Mouse (Mus musculus): Measurements from ENCODE around the gene Nfkbiz. TPM values are rescaled to one million over a fixed set of nuclear protein-coding genes. Genes with fewer than 3 reads are reported as not detected.

The Nfkbiz gene
- polyA plus RNA-seq, 1 experiment from 2014 or later, result 5.5 TPM

DNA sequence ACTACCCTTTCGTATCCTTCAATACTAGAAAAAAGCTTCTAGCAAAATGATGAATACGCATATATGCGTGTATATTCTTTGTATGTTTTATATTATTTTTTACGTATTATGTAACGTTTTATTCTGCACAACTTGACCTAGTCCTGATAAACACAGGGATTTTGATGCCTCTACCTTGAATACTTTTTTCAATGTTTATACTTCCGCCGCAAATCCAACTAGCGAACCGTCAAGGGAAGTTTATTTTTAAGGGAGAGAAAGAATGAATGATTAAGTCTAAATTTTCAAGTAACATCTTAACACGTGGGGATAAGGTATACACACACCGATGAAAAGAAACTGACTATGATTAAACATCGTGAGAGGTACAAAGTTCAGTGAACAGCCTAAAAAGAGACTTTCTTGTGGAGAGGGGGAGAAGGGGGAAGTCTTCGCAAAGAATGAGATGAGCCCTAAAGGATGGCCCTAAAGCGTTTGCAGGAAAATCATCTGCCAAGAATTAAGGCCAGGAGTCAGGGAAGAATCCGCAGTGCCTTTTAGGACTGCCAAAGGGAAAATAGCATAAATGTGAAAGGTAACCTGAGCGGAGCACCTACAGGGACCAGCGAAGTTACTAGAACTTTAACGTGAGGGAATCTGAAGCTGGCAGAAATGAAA is 15.8 kb downstream of the Nfkbiz start:
- 29% methylated on average over 18 of the region's 18 CpGs for WGBS
- H3K9me3 ChIP-seq (ENCODE audit: control insufficient read depth, low read length), result no peaks in the 10 kb centered on the region
- DNase-seq (ENCODE audit: low spot score) (no peak), ATAC-seq (ENCODE audit: low read depth) (no peak)
- H3K9ac ChIP-seq (ENCODE audit: low read depth, low read length), result peak overlapping the region; percentile 87; the same call in 1 of the 2 replicates
- H3K4me1 ChIP-seq (ENCODE audit: control insufficient read depth, insufficient read depth, low read length), result peaks cover 10% of the 10 kb centered on the region; the same call in 1 of the 2 replicates
- H3K4me2 ChIP-seq (ENCODE audit: low read depth, low read length), result peak overlapping the region; percentile 77
- H3K4me3 ChIP-seq (ENCODE audit: low read depth, low read length), result peak overlapping the region; percentile 90
- peak overlapping the region; percentile 91; the same call in 1 of the 2 replicates for H3K27ac ChIP-seq (replicated peaks; ENCODE audit: low read depth, low read length)
- H3K36me3 ChIP-seq (ENCODE audit: control insufficient read depth, insufficient read depth, low read length), result peaks cover 10% of the 10 kb centered on the region
- no peaks in the 10 kb centered on the region for H3K27me3 ChIP-seq (replicated peaks; ENCODE audit: control insufficient read depth, insufficient read depth, low read length)

GRCm38 (mm10) chr16:55821997-55822740 is 16.5 kb downstream of the Nfkbiz start:
- ATAC-seq (ENCODE audit: low read depth) (peak; percentile 96), DNase-seq (ENCODE audit: low spot score) (peak; percentile 96)
- H3K27me3 ChIP-seq (replicated peaks; ENCODE audit: control insufficient read depth, insufficient read depth, low read length), result no peaks in the 10 kb centered on the region
- peaks cover 16% of the 10 kb centered on the region for H3K36me3 ChIP-seq (ENCODE audit: control insufficient read depth, insufficient read depth, low read length)
- peak overlapping the region; percentile 77 for H3K4me2 ChIP-seq (ENCODE audit: low read depth, low read length)
- H3K4me1 ChIP-seq (ENCODE audit: control insufficient read depth, insufficient read depth, low read length), result peaks cover 10% of the 10 kb centered on the region; the same call in 1 of the 2 replicates
- H3K27ac ChIP-seq (replicated peaks; ENCODE audit: low read depth, low read length), result peak overlapping the region; percentile 91
- H3K9me3 ChIP-seq (ENCODE audit: control insufficient read depth, low read length), result no peaks in the 10 kb centered on the region
- H3K4me3 ChIP-seq (ENCODE audit: low read depth, low read length), result peak overlapping the region; percentile 90
- H3K9ac ChIP-seq (ENCODE audit: low read depth, low read length), result peak overlapping the region; percentile 87
- WGBS, result under 1% methylated on average over 34 of the region's 67 CpGs

DNA sequence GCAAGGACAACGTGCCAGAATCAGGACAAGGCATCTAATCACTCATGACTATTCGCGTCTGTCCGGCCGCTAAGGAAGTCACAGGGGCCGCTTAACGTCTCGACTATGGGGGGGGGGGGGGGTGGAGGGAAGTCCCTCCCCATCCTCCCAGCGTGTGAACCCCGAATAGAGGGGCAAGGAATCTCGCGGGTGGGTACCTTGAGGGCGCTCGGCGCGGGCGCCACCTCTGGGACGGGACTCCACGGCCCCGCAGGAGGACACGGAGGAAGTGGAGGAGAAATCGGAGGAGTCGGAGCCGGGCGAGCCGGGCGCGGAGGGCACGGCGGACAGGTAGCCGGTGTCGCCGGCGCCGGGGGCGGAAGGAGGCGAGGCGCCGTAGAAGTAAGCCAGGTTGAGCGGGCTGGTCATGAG is 17.1 kb downstream of the Nfkbiz start:
- H3K36me3 ChIP-seq (ENCODE audit: control insufficient read depth, insufficient read depth, low read length), result peaks cover 22% of the 10 kb centered on the region
- peaks cover 10% of the 10 kb centered on the region; the same call in 1 of the 2 replicates for H3K4me1 ChIP-seq (ENCODE audit: control insufficient read depth, insufficient read depth, low read length)
- WGBS, result 0% methylated on average over 21 of the region's 40 CpGs
- H3K27ac ChIP-seq (replicated peaks; ENCODE audit: low read depth, low read length), result peak overlapping the region; percentile 91
- ATAC-seq (ENCODE audit: low read depth) (peak; percentile 10), DNase-seq (ENCODE audit: low spot score) (no peak)
- H3K4me3 ChIP-seq (ENCODE audit: low read depth, low read length), result peak overlapping the region; percentile 90
- H3K27me3 ChIP-seq (replicated peaks; ENCODE audit: control insufficient read depth, insufficient read depth, low read length), result no peaks in the 10 kb centered on the region
- H3K9ac ChIP-seq (ENCODE audit: low read depth, low read length), result peak overlapping the region; percentile 87
- H3K4me2 ChIP-seq (ENCODE audit: low read depth, low read length), result peak overlapping the region; percentile 77
- H3K9me3 ChIP-seq (ENCODE audit: control insufficient read depth, low read length), result no peaks in the 10 kb centered on the region

GRCm38 (mm10) chr16:55820916-55821570 is 17.7 kb downstream of the Nfkbiz start:
- peak overlapping the region; percentile 77 for H3K4me2 ChIP-seq (ENCODE audit: low read depth, low read length)
- peak overlapping the region; percentile 91 for H3K27ac ChIP-seq (replicated peaks; ENCODE audit: low read depth, low read length)
- no peaks in the 10 kb centered on the region for H3K27me3 ChIP-seq (replicated peaks; ENCODE audit: control insufficient read depth, insufficient read depth, low read length)
- 6% methylated on average over 20 of the region's 20 CpGs for WGBS
- H3K9me3 ChIP-seq (ENCODE audit: control insufficient read depth, low read length), result no peaks in the 10 kb centered on the region
- no peak for DNase-seq (ENCODE audit: low spot score)
- ATAC-seq (ENCODE audit: low read depth), result no peak
- H3K4me3 ChIP-seq (ENCODE audit: low read depth, low read length), result peak overlapping the region; percentile 90
- H3K36me3 ChIP-seq (ENCODE audit: control insufficient read depth, insufficient read depth, low read length), result peaks cover 28% of the 10 kb centered on the region
- H3K9ac ChIP-seq (ENCODE audit: low read depth, low read length), result peak overlapping the region; percentile 87
- peaks cover 10% of the 10 kb centered on the region; the same call in 1 of the 2 replicates for H3K4me1 ChIP-seq (ENCODE audit: control insufficient read depth, insufficient read depth, low read length)

DNA sequence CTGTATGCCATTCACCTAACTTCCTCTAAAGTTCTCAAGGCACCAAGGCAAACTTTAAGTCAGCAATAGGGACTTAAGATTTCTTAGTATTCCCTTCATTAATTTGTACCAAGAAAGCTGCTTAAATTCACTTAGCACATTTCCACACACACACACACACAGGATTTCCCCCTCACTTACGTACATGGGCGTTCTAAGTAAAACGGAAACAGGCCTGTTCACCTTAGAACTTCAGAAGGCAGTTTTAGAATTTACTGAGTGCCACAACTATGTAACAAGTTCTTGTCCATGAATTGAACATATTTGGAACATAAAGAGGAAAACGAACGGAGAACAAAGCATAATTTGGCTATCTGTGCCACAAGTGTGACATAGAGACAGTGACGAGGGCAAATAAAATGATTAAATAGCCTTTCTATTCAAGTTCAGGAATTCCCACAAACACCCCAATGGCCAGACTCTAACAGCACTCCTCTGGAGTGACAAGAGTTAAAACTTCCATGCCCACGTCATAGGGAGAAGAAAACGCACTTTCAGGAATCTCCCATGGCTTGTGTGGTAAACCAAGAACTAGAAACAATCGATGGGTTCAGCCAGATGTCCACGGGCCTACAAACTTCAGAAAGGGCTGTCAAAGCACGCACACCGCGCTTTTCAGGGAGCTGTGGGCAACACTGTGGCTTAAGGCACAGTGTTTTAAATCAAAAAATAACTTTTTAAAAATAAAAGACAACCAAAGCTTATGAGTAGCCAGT is 18.4 kb downstream of the Nfkbiz start:
- 32% methylated on average over 13 of the region's 13 CpGs for WGBS
- H3K27me3 ChIP-seq (replicated peaks; ENCODE audit: control insufficient read depth, insufficient read depth, low read length), result no peaks in the 10 kb centered on the region
- peaks cover 35% of the 10 kb centered on the region for H3K36me3 ChIP-seq (ENCODE audit: control insufficient read depth, insufficient read depth, low read length)
- H3K4me3 ChIP-seq (ENCODE audit: low read depth, low read length), result peak overlapping the region; percentile 90
- 0 out of 2 replicates have a peak, but pooled peaks cover 5% of the 10 kb centered on the region for H3K9me3 ChIP-seq (ENCODE audit: control insufficient read depth, low read length)
- ATAC-seq (ENCODE audit: low read depth) (no peak), DNase-seq (ENCODE audit: low spot score) (peak; percentile 81)
- peak overlapping the region; percentile 87 for H3K9ac ChIP-seq (ENCODE audit: low read depth, low read length)
- peak overlapping the region; percentile 77 for H3K4me2 ChIP-seq (ENCODE audit: low read depth, low read length)
- H3K4me1 ChIP-seq (ENCODE audit: control insufficient read depth, insufficient read depth, low read length), result peaks cover 10% of the 10 kb centered on the region; the same call in 1 of the 2 replicates
- H3K27ac ChIP-seq (replicated peaks; ENCODE audit: low read depth, low read length), result peak overlapping the region; percentile 91

DNA sequence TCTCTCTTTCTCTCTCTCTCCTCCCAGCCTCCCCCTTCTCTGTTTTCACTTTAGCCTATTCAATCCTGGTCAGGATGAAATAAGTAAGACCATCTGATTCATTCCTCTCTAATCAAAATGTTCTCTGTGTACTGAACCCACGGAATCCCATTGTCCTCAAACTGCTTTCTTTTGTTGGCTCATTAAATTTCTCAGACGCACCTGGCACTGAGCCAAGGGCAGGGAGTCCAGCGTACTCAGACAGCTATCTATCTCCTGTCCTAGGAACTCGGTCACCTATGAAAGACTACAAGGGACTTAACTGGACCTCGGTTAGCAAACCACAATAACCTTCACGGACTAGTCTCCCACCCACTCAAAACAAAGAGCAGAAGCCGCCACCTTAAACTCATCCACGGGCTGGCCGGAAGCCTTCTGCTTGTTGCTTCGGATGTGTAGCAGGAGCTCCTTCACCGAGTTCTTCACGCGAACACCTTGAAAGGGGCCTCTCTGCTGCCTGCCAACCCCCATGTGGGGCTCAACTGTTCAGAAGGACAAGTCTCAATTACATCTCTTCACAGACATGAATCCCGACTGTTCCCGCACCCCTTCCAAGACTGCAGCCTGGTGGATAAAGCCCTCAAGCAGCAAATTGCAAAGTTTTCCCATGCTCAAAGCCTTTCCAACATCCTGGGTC is 19.4 kb downstream of the Nfkbiz start:
- peak overlapping the region; percentile 77 for H3K4me2 ChIP-seq (ENCODE audit: low read depth, low read length)
- H3K36me3 ChIP-seq (ENCODE audit: control insufficient read depth, insufficient read depth, low read length), result peaks cover 45% of the 10 kb centered on the region
- DNase-seq (ENCODE audit: low spot score) (peak; percentile 62), ATAC-seq (ENCODE audit: low read depth) (no peak)
- H3K4me3 ChIP-seq (ENCODE audit: low read depth, low read length), result peak overlapping the region; percentile 90
- peak overlapping the region; percentile 87 for H3K9ac ChIP-seq (ENCODE audit: low read depth, low read length)
- H3K9me3 ChIP-seq (ENCODE audit: control insufficient read depth, low read length), result 0 out of 2 replicates have a peak, but pooled peaks cover 5% of the 10 kb centered on the region
- 40% methylated on average over 15 of the region's 15 CpGs for WGBS
- no peaks in the 10 kb centered on the region for H3K27me3 ChIP-seq (replicated peaks; ENCODE audit: control insufficient read depth, insufficient read depth, low read length)
- H3K27ac ChIP-seq (replicated peaks; ENCODE audit: low read depth, low read length), result peak overlapping the region; percentile 91
- peaks cover 10% of the 10 kb centered on the region; the same call in 1 of the 2 replicates for H3K4me1 ChIP-seq (ENCODE audit: control insufficient read depth, insufficient read depth, low read length)

GRCm38 (mm10) chr16:55817717-55818515 is 20.8 kb downstream of the Nfkbiz start:
- Histone ChIP-seq H3K27me3 (replicated peaks; ENCODE audit: control insufficient read depth, insufficient read depth, low read length) (no peaks in the 10 kb centered on the region), H3K9ac (ENCODE audit: low read depth, low read length) (no peak overlapping the region), H3K4me1 (ENCODE audit: control insufficient read depth, insufficient read depth, low read length) (peaks cover 8% of the 10 kb centered on the region; the same call in 1 of the 2 replicates), H3K4me2 (ENCODE audit: low read depth, low read length) (no peak overlapping the region), H3K36me3 (ENCODE audit: control insufficient read depth, insufficient read depth, low read length) (peaks cover 58% of the 10 kb centered on the region), H3K9me3 (ENCODE audit: control insufficient read depth, low read length) (0 out of 2 replicates have a peak, but pooled peaks cover 5% of the 10 kb centered on the region), H3K4me3 (ENCODE audit: low read depth, low read length) (no peak overlapping the region), H3K27ac (replicated peaks; ENCODE audit: low read depth, low read length) (no peak overlapping the region)
- 93% methylated on average over 28 of the region's 28 CpGs for WGBS
- DNase-seq (ENCODE audit: low spot score), result no peak
- ATAC-seq (ENCODE audit: low read depth), result no peak
